Mouse (Mus musculus) inflammation-experienced regulatory T-cells (primary cell): Measurements from ENCODE around the gene Slx1b. TPM values are rescaled to one million over a fixed set of nuclear protein-coding genes. Genes with fewer than 3 reads are reported as not detected.

Experiments used
- polyA plus RNA-seq, 2 experiments: library from polyadenylated mRNA; unstranded; fragments of 100-300 nt; shearing (Covaris generic); gene quantifications; one replicate each; pipeline ENCODE4 v1.2.1; 2017

Gene Slx1b
- polyA plus RNA-seq = 10 to 100 TPM in 1 of 2 experiments, 1 to 10 TPM in 1; 8.3 to 10.8 TPM

GRCm38 (mm10) chr7:126695631-126696207 is at the start of gene Slx1b:
Gene Slx1b, minus strand, starts transcription at chr7:126695784.

GRCm38 (mm10) chr7:126707442-126708174 is 12.0 kb upstream of the Slx1b start, which contains the start of gene Coro1a:
Gene Coro1a, minus strand, starts transcription at chr7:126707787.

GRCm38 (mm10) chr7:126695210-126695611 is 373 bp downstream of the Slx1b start, which contains the start of gene Bola2:
Gene Bola2, plus strand, starts transcription at chr7:126695401.

GRCm38 (mm10) chr7:126676207-126676606 is 19.4 kb downstream of the Slx1b start, which contains the start of gene Sult1a1:
Gene Sult1a1, minus strand, starts transcription at chr7:126676432.

GRCm38 (mm10) chr7:126649231-126650051 is 46.1 kb downstream of the Slx1b start, which contains the start of gene Sgf29:
Gene Sgf29, plus strand, starts transcription at chr7:126649309.

Other genes starting within 250 kb of the Slx1b start
- gene Atp2a1, start 232.7 kb downstream of the Slx1b start, polyA plus RNA-seq = 1 to 10 TPM in 1 of 2 experiments, under 1 TPM in 1; 0.66 to 1.6 TPM
- 10 to 100 TPM; 47.9 to 49.6 TPM for gene Sh2b1, start 220.4 kb downstream of the Slx1b start, polyA plus RNA-seq
- gene Tufm, start 208.4 kb downstream of the Slx1b start, polyA plus RNA-seq = 100 to 1,000 TPM; 101 to 104 TPM
- 100 to 1,000 TPM; 103 TPM for gene Atxn2l, start 192.3 kb downstream of the Slx1b start, polyA plus RNA-seq
- 100 to 1,000 TPM; 157 to 175 TPM for gene Eif3c, start 129.4 kb downstream of the Slx1b start, polyA plus RNA-seq
- gene Apobr, start 110.8 kb downstream of the Slx1b start, polyA plus RNA-seq = 1 to 10 TPM; 3.1 to 5.4 TPM
- gene Cln3, start 110.0 kb downstream of the Slx1b start, polyA plus RNA-seq = 100 to 1,000 TPM in 1 of 2 experiments, 10 to 100 TPM in 1; 81.6 to 107 TPM
- under 1 TPM in 1 of 2 experiments, not detected in 1; 0.42 TPM for gene Il27, start 100.8 kb downstream of the Slx1b start, polyA plus RNA-seq
- gene Nupr1, start 64.9 kb downstream of the Slx1b start, polyA plus RNA-seq = 10 to 100 TPM in 1 of 2 experiments, 1 to 10 TPM in 1; 6.0 to 12.8 TPM
- gene Sgf29, start 46.5 kb downstream of the Slx1b start, polyA plus RNA-seq = 100 to 1,000 TPM; 114 to 118 TPM
- under 1 TPM; 0.20 to 0.48 TPM for gene Sult1a1, start 19.4 kb downstream of the Slx1b start, polyA plus RNA-seq
- gene Bola2, start 383 bp downstream of the Slx1b start, polyA plus RNA-seq = 100 to 1,000 TPM; 104 to 113 TPM
- 1,000 to 10,000 TPM; 2,830 to 3,089 TPM for gene Coro1a, start 12.0 kb upstream of the Slx1b start, polyA plus RNA-seq
- gene Mapk3, start 63.8 kb upstream of the Slx1b start, polyA plus RNA-seq = 10 to 100 TPM; 32.8 to 38.7 TPM
- gene Gdpd3, start 70.5 kb upstream of the Slx1b start, polyA plus RNA-seq = 1 to 10 TPM in 1 of 2 experiments, under 1 TPM in 1; 0.89 to 1.3 TPM
- gene Ypel3, start 81.2 kb upstream of the Slx1b start, polyA plus RNA-seq = 100 to 1,000 TPM; 490 to 573 TPM
- gene Tbx6, start 85.7 kb upstream of the Slx1b start, polyA plus RNA-seq = 1 to 10 TPM; 4.3 to 6.4 TPM
- 100 to 1,000 TPM; 363 to 467 TPM for gene Ppp4c, start 96.7 kb upstream of the Slx1b start, polyA plus RNA-seq
- under 1 TPM; 0.16 to 0.97 TPM for gene Fam57b, start 101.9 kb upstream of the Slx1b start, polyA plus RNA-seq
- gene 4930451I11Rik, start 135.9 kb upstream of the Slx1b start, polyA plus RNA-seq = not detected
- gene Doc2a, start 151.6 kb upstream of the Slx1b start, polyA plus RNA-seq = not detected
- 1 to 10 TPM; 7.9 to 8.7 TPM for gene Hirip3, start 166.2 kb upstream of the Slx1b start, polyA plus RNA-seq
- gene Ino80e, start 166.6 kb upstream of the Slx1b start, polyA plus RNA-seq = 10 to 100 TPM; 75.8 to 78.6 TPM
- 10 to 100 TPM; 44.6 to 51.3 TPM for gene Taok2, start 188.9 kb upstream of the Slx1b start, polyA plus RNA-seq
- gene Tmem219, start 227.1 kb upstream of the Slx1b start, polyA plus RNA-seq = 10 to 100 TPM; 39.4 to 53.1 TPM
- 10 to 100 TPM; 31.6 to 38.0 TPM for gene Kctd13, start 233.1 kb upstream of the Slx1b start, polyA plus RNA-seq